Mouse (Mus musculus) left cerebral cortex, postnatal 14 days (tissue): ENCODE measurements around the gene Rsl24d1. TPM values are rescaled to one million over a fixed set of nuclear protein-coding genes. Genes with fewer than 3 reads are reported as not detected.

ENCODE experiments used
- DNase-seq, 2 experiments: peaks; one replicate each; pipeline ENCODE4 v3.0.0; 2021 to 2022; ENCODE audit warnings: low spot score in 2 of 2, mixed read lengths in 1 of 2
- intact Hi-C: fragments of 180-260 bp; cut with DNase I; formaldehyde crosslinking; loops from one replicate; pipeline ENCODE4 v1.15.1; 2025
- total RNA-seq, 2 experiments: library from RNA; stranded (reverse); gene quantifications; 2 replicates each; pipeline ENCODE4 v1.2.3; 2021

The Rsl24d1 gene
- total RNA-seq, 2 experiments from 2014 or later, result 51.8 to 56.9 TPM

DNA sequence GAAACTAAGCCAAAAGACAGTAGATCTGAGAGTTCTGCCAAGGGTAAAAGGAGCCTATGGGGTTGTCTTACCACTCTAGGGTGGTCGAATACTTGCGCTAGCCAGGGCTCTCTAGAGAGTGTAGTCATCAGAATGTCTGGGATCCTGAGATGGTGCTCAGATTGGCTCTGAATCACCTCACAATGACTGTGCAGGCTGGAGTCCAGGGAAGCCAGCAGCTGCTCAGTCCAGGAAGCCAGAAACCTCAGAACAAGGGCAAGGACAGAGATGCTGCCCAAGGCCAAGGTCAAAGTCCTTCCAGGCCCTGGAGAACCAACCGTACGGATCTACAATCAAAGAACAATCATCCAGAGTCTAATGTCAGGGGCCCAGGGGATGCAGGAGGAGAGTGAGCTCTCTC, 52.4 kb downstream of the Rsl24d1 start:
- intact Hi-C loops, result loop anchor here (10.0 kb wide), 1 partner anchor 369 kb away; no protein-coding TSS in a partner anchor
- no peak for DNase-seq

Other genes with a start within 250 kb of the Rsl24d1 start
- gene Pygo1, start 187.8 kb upstream of the Rsl24d1 start, total RNA-seq, result 10 to 100 TPM; 12.0 to 13.0 TPM
- gene Dyx1c1, start 154.6 kb upstream of the Rsl24d1 start, total RNA-seq, result 1 to 10 TPM; 1.1 to 1.7 TPM
- under 1 TPM in 1 of 2 experiments, not detected in 1; 0.29 TPM for gene Gm44503, start 154.6 kb upstream of the Rsl24d1 start, total RNA-seq
- gene Ccpg1os, start 128.0 kb upstream of the Rsl24d1 start, total RNA-seq, result 1 to 10 TPM; 7.6 to 8.6 TPM
- 100 to 1,000 TPM; 104 to 117 TPM for gene Ccpg1, start 128.0 kb upstream of the Rsl24d1 start, total RNA-seq
- gene Pigb, start 73.0 kb upstream of the Rsl24d1 start, total RNA-seq, result 10 to 100 TPM; 15.2 to 15.4 TPM
- 1 to 10 TPM; 5.9 to 8.2 TPM for gene Rab27a, start 68.6 kb upstream of the Rsl24d1 start, total RNA-seq
- gene Khdc3, start 11.6 kb upstream of the Rsl24d1 start, total RNA-seq, result 1 to 10 TPM; 1.2 to 1.4 TPM
- not detected for gene Gm20509, start 11.0 kb upstream of the Rsl24d1 start, total RNA-seq